Mouse (Mus musculus): ENCODE measurements around the gene Gm28168.
"Not testable (repeated sequence)": the region's sequence is repeated elsewhere in the genome, so short reads cannot be mapped to it uniquely, and the experiment has no call there.

Gene Gm28168

DNA sequence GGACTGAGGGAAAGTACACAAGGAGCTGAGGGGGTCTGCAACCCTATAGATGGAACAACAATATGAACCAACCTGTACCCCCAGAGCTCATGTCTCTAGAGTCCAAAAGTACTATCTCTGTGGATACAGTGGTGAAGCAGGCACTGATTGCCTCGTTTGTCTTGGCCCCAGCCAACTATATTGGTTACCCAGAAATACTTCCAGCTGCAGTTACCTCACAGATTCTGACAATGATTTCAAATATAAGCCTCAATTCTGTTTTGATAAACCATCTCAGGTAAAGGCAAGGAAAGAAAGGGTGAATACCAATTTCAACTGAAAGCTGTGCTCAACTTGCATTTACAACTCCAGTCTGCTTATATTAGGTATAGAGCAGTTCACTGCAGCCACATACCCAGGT, at the start of gene Gm28168:
Gm28168 (plus strand) TSS at position 301 of the 400 bp plus-strand sequence.
- not testable (repeated sequence) for DNase-seq

DNA sequence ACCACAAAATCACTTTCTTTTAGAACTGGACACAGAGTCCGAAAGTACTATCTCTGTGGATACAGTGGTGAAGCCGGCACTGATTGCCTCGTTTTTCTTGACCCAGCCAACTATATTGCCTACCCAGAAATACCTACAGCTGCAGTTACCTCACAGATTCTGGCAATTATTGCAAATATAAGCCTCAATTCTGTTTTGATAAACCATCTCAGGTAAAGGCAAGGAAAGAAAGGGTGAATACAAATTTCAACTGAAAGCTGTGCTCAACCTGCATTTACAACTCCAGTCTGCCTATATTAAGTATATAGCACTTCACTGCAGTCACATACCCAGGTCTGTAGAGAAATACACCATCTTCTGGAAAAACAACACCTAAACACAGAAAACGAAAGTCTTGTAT, 37.8 kb downstream of the Gm28168 start, which contains the start of gene Gm7145:
Gm7145 (plus strand) TSS at position 301 of the 400 bp plus-strand sequence.
- DNase-seq = no peak
